Mouse (Mus musculus) cortical plate, adult 2 months (tissue): ENCODE data around the gene Klhl25.

Source experiments
- CTCF ChIP-seq: fragments of 200-500 bp; IDR thresholded peaks from 2 replicates; pipeline ENCODE4 v1.5.1; 2011; ENCODE audit warnings: mild to moderate bottlenecking, control low read depth, low read length; ENCODE audit not compliant: insufficient read depth; ENCODE audit errors: extremely low read depth
- POLR2A ChIP-seq: fragments of 200-500 bp; IDR thresholded peaks from 2 replicates; pipeline ENCODE4 v1.6.1; 2011; ENCODE audit warnings: mild to moderate bottlenecking, low read length, control low read depth; ENCODE audit not compliant: insufficient read depth; ENCODE audit errors: extremely low read depth

DNA sequence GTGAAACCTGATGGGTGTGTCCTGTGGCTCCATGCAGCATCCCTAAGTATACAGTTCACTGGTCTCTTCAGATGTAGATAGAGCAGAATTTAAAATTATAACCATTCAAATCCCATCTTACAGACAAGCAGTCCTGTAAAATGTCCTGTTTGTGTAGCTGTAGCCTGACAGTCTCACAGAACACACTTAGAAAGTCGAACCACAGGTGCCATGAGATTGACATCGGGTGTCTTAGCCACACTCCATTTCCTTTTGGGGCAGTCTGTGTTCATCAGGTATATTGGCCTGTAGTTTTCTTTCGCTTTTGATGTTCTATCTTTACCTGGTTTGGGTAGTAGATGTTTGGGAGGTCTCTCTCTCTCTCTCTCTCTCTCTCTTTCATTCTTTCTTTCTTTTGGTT, 33.7 kb downstream of the Klhl25 start:
- TF ChIP-seq CTCF (no peak), POLR2A (no peak)
